Mouse (Mus musculus): ENCODE measurements around the gene Slc10a7.

The Slc10a7 gene

GRCm38 (mm10) chr8:78622362-78622761, 113.2 kb downstream of the Slc10a7 start:
- no peak for DNase-seq (ENCODE audit: low read depth, low spot score)

GRCm38 (mm10) chr8:78623972-78624371, 114.8 kb downstream of the Slc10a7 start:
- no peak for DNase-seq (ENCODE audit: low read depth, low spot score)

DNA sequence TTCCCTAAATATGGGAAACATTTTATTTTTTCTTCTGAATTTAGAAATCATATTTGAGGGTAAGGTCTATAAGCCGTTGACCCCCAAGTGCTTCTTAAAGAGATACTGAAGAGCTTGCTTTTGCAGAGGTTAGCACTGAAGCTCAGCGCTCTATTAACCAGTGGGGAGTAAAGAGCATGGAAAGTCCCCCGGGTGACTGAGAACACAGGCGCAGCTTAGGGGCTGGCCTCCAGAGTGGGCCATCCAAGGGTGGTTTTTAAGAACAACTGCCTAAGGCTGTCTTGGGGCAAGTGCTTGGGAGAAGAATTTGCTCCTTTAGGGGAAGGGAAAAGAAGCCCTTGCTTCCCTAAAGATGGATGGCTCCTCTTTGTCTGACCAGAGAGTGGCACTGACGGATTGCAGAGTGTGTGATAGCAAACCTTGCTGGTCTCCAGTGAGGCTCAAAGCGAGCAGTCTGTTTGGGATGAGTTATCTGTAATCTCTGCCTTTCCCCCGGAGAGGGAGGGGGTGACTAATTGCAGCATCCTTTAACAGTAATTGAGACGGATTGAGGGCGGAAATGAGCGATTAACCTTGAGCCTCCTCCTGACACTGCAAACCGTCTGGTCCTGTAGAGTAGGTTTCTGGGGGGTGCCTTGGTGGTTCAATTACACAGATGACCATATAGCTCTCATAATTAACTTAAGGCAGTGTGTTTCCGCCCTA, 115.7 kb downstream of the Slc10a7 start:
- DNase-seq (ENCODE audit: low read depth, low spot score): no peak

DNA sequence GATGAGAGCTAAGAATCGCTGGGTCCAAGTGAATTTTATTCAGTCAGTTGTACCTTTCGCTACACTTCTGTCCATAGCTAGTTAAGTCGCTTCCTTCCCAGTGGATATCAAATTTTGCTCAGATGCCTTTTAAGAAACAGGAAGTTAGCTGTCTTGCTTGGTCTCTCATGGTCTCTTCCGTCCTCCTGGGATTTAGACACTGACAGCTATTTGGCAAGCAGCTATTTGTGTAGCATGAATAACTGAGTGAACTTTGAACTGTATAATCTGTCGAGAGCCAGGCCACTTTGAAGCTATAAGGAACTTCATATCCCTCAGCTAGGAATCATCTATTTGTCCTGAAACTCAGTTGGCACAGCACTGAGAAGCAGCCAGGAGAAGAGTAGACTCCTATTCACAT, 117.5 kb downstream of the Slc10a7 start:
- DNase-seq (ENCODE audit: low read depth, low spot score): no peak

GRCm38 (mm10) chr8:78627793-78628192, 118.6 kb downstream of the Slc10a7 start:
- DNase-seq (ENCODE audit: low read depth, low spot score): no peak

DNA sequence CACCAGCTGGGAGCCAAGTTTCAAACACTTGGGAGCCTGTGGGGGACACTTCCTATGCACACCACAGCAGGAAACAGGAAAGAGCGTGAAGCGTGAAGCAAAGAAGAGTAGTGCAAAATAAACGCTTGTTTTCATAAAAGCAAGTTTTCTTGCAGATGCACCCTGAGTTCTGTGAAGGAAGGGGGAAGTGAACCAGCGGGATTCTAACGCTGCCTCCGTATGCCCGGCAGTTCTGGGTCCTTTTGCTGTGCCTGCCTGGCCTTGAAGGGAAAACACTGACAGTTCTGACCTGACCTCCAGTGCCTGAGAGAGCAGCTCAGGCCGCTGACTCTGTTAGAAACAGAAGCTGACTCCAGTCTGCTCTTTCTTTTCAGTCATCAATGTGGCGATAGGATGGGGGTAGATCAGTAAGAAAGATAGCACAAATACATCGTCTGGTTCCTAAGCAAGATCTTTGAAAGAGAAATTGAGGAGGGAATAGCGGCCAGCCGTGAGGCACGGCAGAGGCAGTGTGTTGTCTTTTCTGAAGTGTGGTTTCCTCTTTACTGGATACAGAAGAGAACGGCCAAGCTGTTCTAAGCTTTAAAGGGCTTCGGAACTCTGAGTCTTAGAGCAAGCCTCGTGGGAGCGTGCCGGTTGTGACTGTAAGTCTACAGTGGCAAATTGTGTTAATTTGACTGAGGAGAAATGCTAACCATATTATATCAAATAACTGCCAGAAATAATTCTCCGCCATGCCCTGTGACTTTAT, 121.4 kb downstream of the Slc10a7 start:
- no peak for DNase-seq (ENCODE audit: low read depth, low spot score)

- DNase-seq (ENCODE audit: low read depth, low spot score): no peak
These were observed 123.9 kb downstream of the Slc10a7 start for GRCm38 (mm10) chr8:78633012-78633411.

- no peak for DNase-seq (ENCODE audit: low read depth, low spot score)
These were observed 124.9 kb downstream of the Slc10a7 start for GRCm38 (mm10) chr8:78634018-78634417.

- DNase-seq (ENCODE audit: low read depth, low spot score): no peak
These were observed 125.5 kb downstream of the Slc10a7 start for GRCm38 (mm10) chr8:78634523-78635240.

DNA sequence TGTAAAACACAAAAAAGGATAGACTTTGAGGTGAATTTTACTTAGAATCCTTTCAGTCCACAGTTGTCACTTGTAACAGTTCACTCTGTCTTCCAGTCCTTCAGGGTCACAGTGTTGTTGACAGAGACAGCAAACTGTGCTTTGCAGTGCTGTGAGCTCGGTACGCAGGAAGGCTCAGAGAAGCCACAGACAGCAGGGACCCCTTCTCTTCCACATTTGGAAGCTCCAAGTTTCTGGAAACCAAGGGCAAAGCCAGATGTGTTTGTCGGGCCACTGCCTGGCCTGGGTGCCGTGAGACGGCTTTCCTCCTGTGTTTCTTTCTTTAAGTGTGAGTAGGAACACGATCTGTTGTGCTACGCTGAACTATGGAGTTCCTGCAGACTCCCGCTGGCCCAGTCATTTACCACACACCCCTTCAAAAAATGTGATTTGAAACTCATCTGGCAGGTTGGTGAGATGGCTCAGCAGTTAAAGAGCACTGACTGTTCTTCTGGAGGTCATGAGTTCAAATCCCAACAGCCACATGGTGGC, 126.2 kb downstream of the Slc10a7 start:
- no peak for DNase-seq (ENCODE audit: low read depth, low spot score)

GRCm38 (mm10) chr8:78641919-78642318, 132.8 kb downstream of the Slc10a7 start:
- no peak for DNase-seq (ENCODE audit: low read depth, low spot score)

DNA sequence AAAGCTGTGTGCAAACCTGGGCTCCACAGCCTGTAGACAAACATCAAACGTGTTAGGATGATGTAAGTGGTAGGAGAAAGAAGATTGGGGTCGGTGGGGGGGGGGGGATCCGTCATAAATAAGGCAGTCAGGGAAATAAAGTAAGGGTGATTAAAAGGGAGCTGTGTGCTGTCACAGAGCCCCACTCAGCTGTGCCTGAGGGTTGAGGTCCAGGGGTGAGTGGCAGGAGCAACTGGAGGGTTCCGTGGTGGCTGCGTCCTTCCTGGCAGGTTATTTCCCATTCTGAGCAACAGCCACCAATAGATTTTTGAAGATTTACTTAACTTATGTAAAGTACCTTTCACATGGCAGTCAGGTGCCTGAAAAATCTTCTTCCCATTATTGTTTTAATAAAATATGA, 133.2 kb downstream of the Slc10a7 start:
- DNase-seq (ENCODE audit: low read depth, low spot score): no peak

DNA sequence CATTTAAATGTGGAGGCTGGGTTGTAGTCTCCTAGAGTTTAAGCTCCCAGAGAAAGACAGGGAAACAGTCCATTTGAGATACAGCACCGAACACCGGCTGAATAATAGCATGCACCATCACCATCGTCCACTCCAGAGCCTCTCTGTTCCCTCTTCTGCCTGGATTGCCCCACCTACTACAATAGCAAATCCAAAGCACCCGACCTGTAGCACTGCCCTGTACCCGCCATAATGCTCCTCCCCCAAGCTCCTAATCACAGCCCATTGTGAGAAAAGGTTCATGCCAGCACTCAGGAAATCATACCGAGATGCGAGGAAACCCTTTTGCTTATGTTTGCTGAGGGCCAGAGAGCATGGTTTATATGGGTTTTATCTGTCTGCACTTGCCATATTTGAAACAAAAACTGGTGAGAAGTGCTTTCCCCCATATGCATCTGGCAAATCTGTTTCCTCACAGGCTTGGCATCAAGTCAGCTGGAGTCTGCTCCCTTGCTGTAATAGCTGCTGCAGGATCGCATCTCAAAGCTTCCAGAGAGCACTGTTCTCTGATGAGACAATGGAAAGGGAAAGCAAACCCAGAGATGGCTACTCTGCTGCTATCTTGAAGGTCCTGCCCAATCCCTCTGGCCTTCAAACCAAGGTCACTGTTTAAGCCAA, 138.0 kb downstream of the Slc10a7 start:
- DNase-seq (ENCODE audit: low read depth, low spot score): no peak

DNA sequence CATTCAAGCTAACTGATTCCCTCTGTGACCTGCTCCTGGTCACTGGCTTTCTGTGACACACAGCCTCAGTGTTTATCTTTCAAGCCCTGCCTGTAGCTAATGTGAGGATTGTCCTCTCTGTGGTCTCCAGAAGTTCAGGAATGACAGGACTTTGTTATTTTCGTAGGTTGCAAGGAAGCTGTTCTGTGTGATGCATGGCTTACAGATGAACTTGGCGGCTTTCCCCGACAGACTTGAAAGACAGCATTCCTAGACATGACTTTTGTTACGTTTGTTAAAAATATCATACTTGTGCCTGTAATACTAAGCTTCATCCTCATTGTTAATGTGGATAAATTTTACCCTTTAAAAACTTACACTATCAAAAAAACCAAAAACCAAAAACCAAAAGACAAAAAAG, 138.7 kb downstream of the Slc10a7 start:
- no peak for DNase-seq (ENCODE audit: low read depth, low spot score)

DNA sequence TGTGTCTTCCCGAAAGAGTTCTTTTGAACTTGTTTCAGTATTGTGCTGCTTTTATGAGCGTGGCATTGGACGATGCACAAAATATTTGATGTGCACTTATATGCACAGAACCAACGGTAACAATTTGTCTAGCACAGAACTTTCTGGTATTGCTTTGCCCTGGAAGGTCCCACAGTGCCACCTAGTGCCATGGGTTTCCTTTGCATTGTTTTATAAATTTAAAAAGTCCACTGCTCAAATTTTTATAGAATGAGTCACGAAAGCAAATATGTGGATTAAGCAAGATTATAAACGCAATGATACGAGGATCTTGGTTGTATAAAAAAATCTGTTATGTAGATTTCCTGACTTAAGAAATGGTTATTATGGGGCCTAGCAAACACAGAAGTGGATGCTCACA, 139.8 kb downstream of the Slc10a7 start:
- no peak for DNase-seq (ENCODE audit: low read depth, low spot score)

DNA sequence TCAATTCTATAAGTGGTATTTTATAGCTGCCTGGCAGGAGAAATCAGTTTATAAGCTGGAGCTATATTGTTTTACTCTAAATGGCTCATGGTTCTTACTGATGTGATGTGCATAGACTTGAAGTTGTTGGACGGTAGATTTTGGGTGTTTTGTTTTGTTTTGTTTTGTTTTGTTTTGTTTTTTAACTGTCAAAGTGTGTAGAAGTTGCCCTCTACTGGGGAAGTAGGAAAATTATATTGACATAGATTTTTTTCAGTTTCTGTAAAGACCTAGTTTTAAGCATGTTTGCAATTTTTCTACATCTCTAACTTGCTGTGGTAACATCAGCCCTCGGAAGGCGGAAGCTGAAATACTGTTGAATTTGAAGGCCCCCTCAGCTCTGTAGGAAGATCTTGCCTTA, 142.5 kb downstream of the Slc10a7 start:
- no peak for DNase-seq (ENCODE audit: low read depth, low spot score)

DNA sequence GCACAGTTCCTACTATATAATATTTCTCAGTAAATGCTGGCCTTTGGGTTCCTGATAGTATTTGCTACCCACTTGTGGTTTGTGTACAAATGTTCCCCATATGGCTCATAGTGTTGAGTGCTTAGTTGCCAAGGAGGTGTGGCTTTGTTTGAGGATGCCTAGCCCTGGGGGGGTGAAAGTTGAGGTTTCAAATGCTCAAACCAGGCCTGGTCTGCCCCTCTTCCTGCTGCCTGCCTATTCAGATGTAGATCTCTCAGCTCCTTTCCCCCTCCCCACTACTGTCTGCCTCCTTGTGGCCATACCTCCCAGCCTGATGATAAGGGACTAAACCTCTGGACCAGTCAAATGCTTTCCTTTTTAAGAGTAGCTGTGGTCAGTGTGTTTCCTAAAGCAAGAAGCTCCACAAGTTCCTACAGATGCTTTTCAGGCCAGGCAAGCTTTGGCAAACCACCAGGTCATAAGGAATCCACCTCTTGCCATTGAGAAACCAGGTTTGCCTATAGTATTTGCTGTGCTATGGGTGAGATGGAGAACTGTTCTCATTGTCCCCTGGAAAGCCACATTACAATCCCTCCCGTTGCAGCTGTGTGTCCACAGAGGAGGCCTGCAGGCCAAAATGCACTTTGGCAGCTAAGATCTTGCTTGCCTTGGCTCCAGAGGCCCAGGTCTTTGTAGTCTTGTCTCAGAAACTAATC, 146.4 kb downstream of the Slc10a7 start:
- no peak for DNase-seq (ENCODE audit: low read depth, low spot score)

- DNase-seq (ENCODE audit: low read depth, low spot score): no peak
These were observed 147.7 kb downstream of the Slc10a7 start for GRCm38 (mm10) chr8:78656700-78657370.

DNA sequence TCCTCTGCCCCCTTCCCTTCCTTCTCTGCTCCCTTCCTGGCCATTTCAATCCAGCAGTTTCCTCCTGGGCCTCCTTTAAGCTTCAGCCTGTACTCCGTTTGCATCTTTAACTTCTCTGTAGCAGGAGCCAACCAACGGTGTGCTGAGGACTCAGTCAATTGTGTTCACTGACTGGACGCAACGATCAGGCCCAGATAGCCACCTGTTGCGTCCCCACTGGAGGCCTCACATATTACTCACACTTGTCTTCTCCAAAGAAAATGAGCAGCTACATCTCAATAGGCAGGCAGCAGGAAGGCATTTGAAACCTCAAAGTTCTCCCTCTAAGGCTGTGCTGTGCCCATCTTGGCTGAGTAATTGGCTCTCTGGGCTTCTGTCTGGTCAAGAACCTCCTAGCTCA, 149.0 kb downstream of the Slc10a7 start:
- DNase-seq (ENCODE audit: low read depth, low spot score): no peak

DNA sequence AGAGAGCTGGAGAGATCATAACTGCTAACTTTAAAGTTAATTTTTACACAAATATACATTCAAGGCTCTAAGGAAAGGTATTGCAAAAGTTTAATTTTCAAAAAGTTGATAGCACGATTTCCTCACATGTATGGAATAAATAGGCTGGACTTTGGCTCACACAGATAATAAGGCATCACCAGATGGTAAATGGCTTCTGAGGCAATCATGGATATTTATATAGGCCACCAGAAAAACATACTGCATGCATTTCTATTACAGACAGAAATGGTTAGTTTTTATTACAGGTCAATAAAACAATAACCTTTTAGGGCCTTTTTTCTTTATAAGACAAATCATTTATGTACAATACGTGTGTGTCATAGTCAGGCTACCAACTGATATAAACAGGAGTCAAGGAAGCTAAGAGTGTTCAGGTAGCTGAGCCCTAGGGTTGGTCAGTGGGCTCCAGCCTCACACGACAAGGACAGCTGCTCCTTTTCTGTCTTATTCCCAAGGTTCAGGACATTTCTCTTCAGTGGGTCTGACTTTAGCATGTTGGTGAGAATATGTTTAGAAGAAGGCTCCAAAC, 150.6 kb downstream of the Slc10a7 start:
- DNase-seq (ENCODE audit: low read depth, low spot score): no peak
